Mouse (Mus musculus): ENCODE results near the gene Gm17402. TPM values are rescaled to one million over a fixed set of nuclear protein-coding genes. Genes with fewer than 3 reads are reported as not detected.

The Gm17402 gene
- total and polyA plus RNA-seq, 2 experiments from 2014 or later, result not detected

- 60% methylated on average over 5 of the region's 5 CpGs for WGBS
- DNase-seq (ENCODE audit: low spot score) (no peak), ATAC-seq (ENCODE audit: insufficient read depth, low read depth) (no peak)
- H3K27me3 ChIP-seq (ENCODE audit: control insufficient read depth, insufficient read depth, low read length), result no peaks in the 10 kb centered on the region
- H3K36me3 ChIP-seq (replicated peaks; ENCODE audit: control insufficient read depth, insufficient read depth, low read length), result no peaks in the 10 kb centered on the region
- H3K9me3 ChIP-seq (replicated peaks; ENCODE audit: control insufficient read depth, low read length), result no peaks in the 10 kb centered on the region
- TF ChIP-seq CTCF (IDR thresholded peaks at IDR 0.05; ENCODE audit: low read depth), result peak; percentile 36
- no peak for TF ChIP-seq EP300 (IDR thresholded peaks at IDR 0.05; ENCODE audit: low read depth)
- no peak overlapping the region for H3K9ac ChIP-seq (replicated peaks; ENCODE audit: low read depth, low read length)
- no peaks in the 10 kb centered on the region for H3K4me1 ChIP-seq (ENCODE audit: control insufficient read depth, insufficient read depth)
- H3K4me3 ChIP-seq (ENCODE audit: low read depth, low read length), result no peak overlapping the region
- H3K4me2 ChIP-seq (ENCODE audit: low read depth, low read length), result no peak overlapping the region
- no peak overlapping the region for H3K27ac ChIP-seq (ENCODE audit: low read depth)
Observed at GRCm38 (mm10) chr3:67343004-67343662, 31.8 kb downstream of the Gm17402 start.

DNA sequence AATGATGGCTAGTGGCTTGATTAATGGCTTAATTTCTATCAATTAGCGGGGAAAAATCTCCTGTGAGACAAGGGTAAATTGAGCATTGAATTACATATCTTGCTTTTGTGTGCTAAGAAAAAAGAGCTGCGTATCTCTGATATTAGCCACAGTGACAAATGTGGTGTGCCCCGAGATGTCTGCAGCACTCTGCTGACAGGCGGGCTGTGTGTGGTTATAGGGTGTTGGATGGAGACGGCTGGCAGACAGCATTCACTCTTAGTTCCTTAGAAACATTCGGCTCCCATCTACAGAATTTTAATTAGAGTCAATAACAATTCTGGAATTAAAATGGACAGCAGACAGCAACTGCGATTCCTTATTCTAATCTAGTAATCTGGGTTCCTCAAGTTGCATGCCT lies 34.0 kb downstream of the Gm17402 start:
- H3K4me3 ChIP-seq (ENCODE audit: low read depth, low read length), result no peak overlapping the region
- no peak for DNase-seq (ENCODE audit: low spot score)
- H3K4me2 ChIP-seq (ENCODE audit: low read depth, low read length), result no peak overlapping the region
- ATAC-seq (ENCODE audit: insufficient read depth, low read depth), result no peak
- H3K4me1 ChIP-seq (ENCODE audit: control insufficient read depth, insufficient read depth), result no peaks in the 10 kb centered on the region
- H3K9ac ChIP-seq (replicated peaks; ENCODE audit: low read depth, low read length), result no peak overlapping the region
- TF ChIP-seq CTCF (IDR thresholded peaks at IDR 0.05; ENCODE audit: low read depth) (no peak), EP300 (IDR thresholded peaks at IDR 0.05; ENCODE audit: low read depth) (no peak)
- no peaks in the 10 kb centered on the region for H3K27me3 ChIP-seq (ENCODE audit: control insufficient read depth, insufficient read depth, low read length)
- H3K36me3 ChIP-seq (replicated peaks; ENCODE audit: control insufficient read depth, insufficient read depth, low read length), result no peaks in the 10 kb centered on the region
- 75% methylated on average over 7 of the region's 7 CpGs for WGBS
- H3K9me3 ChIP-seq (replicated peaks; ENCODE audit: control insufficient read depth, low read length), result no peaks in the 10 kb centered on the region
- H3K27ac ChIP-seq (ENCODE audit: low read depth), result no peak overlapping the region

- Histone ChIP-seq H3K27me3 (ENCODE audit: control insufficient read depth, insufficient read depth, low read length) (no peaks in the 10 kb centered on the region), H3K27ac (ENCODE audit: low read depth) (no peak overlapping the region), H3K4me2 (ENCODE audit: low read depth, low read length) (no peak overlapping the region), H3K4me3 (ENCODE audit: low read depth, low read length) (no peak overlapping the region), H3K9me3 (replicated peaks; ENCODE audit: control insufficient read depth, low read length) (no peaks in the 10 kb centered on the region), H3K4me1 (ENCODE audit: control insufficient read depth, insufficient read depth) (no peaks in the 10 kb centered on the region), H3K9ac (replicated peaks; ENCODE audit: low read depth, low read length) (no peak overlapping the region), H3K36me3 (replicated peaks; ENCODE audit: control insufficient read depth, insufficient read depth, low read length) (no peaks in the 10 kb centered on the region)
- ATAC-seq (ENCODE audit: insufficient read depth, low read depth) (no peak), DNase-seq (ENCODE audit: low spot score) (no peak)
- WGBS, result 50% methylated on average over 3 of the region's 3 CpGs
- TF ChIP-seq EP300 (IDR thresholded peaks at IDR 0.05; ENCODE audit: low read depth), result no peak
- TF ChIP-seq CTCF (IDR thresholded peaks at IDR 0.05; ENCODE audit: low read depth), result no peak
Observed at GRCm38 (mm10) chr3:67339558-67339957, 35.4 kb downstream of the Gm17402 start.

- TF ChIP-seq EP300 (IDR thresholded peaks at IDR 0.05; ENCODE audit: low read depth) (no peak), CTCF (IDR thresholded peaks at IDR 0.05; ENCODE audit: low read depth) (no peak)
- no peak for ATAC-seq (ENCODE audit: insufficient read depth, low read depth)
Observed at GRCm38 (mm10) chr3:67322422-67322821, 52.5 kb downstream of the Gm17402 start.

More at GRCm38 (mm10) chr3:67322422-67322821, 52.5 kb downstream of the Gm17402 start:
- H3K9ac ChIP-seq (replicated peaks; ENCODE audit: low read depth, low read length), result no peak overlapping the region
- H3K36me3 ChIP-seq (replicated peaks; ENCODE audit: control insufficient read depth, insufficient read depth, low read length), result no peaks in the 10 kb centered on the region
- no peak for DNase-seq (ENCODE audit: low spot score)
- H3K4me3 ChIP-seq (ENCODE audit: low read depth, low read length), result no peak overlapping the region
- no peak overlapping the region for H3K4me2 ChIP-seq (ENCODE audit: low read depth, low read length)
- no peaks in the 10 kb centered on the region for H3K27me3 ChIP-seq (ENCODE audit: control insufficient read depth, insufficient read depth, low read length)
- no peaks in the 10 kb centered on the region for H3K4me1 ChIP-seq (ENCODE audit: control insufficient read depth, insufficient read depth)
- H3K9me3 ChIP-seq (replicated peaks; ENCODE audit: control insufficient read depth, low read length), result no peaks in the 10 kb centered on the region
- WGBS, result 76% methylated on average over 4 of the region's 4 CpGs
- no peak overlapping the region for H3K27ac ChIP-seq (ENCODE audit: low read depth)

Other genes with a start within 250 kb of the Gm17402 start
- 153 and 221 TPM in 2 replicates for gene Mlf1, start 1.1 kb downstream of the Gm17402 start, total RNA-seq (2014; rRNA removed; ENCODE audit: low replicate concordance)
- gene Mlf1, start 1.1 kb downstream of the Gm17402 start, polyA plus RNA-seq (2015; fragmentation: Nextera tagmentation; extraction: Ambion mirVana), result 609 and 675 TPM in 2 replicates
- 118 and 147 TPM in 2 replicates for gene Gfm1, start 54.9 kb upstream of the Gm17402 start, total RNA-seq (2014; rRNA removed; ENCODE audit: low replicate concordance)
- 120 and 134 TPM in 2 replicates for gene Gfm1, start 54.9 kb upstream of the Gm17402 start, polyA plus RNA-seq (2015; fragmentation: Nextera tagmentation; extraction: Ambion mirVana)
- gene Lxn, start 88.8 kb upstream of the Gm17402 start, total RNA-seq (2014; rRNA removed; ENCODE audit: low replicate concordance), result 10.2 and 22.5 TPM in 2 replicates
- gene Lxn, start 88.8 kb upstream of the Gm17402 start, polyA plus RNA-seq (2015; fragmentation: Nextera tagmentation; extraction: Ambion mirVana), result 44.1 and 47.2 TPM in 2 replicates
- 3.6 and 4.0 TPM in 2 replicates for gene Rarres1, start 140.4 kb upstream of the Gm17402 start, total RNA-seq (2014; rRNA removed; ENCODE audit: low replicate concordance)
- gene Rarres1, start 140.4 kb upstream of the Gm17402 start, polyA plus RNA-seq (2015; fragmentation: Nextera tagmentation; extraction: Ambion mirVana), result 1.1 and 1.3 TPM in 2 replicates
- 27.9 and 33.3 TPM in 2 replicates for gene Mfsd1, start 207.6 kb upstream of the Gm17402 start, total RNA-seq (2014; rRNA removed; ENCODE audit: low replicate concordance)
- 27.4 and 28.3 TPM in 2 replicates for gene Mfsd1, start 207.6 kb upstream of the Gm17402 start, polyA plus RNA-seq (2015; fragmentation: Nextera tagmentation; extraction: Ambion mirVana)

Data from heart, postnatal 0 days (tissue).